Mouse (Mus musculus) ovary, postnatal 14 days (tissue): ENCODE data around the gene Spata2.

ENCODE experiments used
- DNase-seq: peaks from one replicate; pipeline ENCODE4 v3.0.0; 2022; ENCODE audit warnings: low spot score

The Spata2 gene

GRCm38 (mm10) chr2:167492713-167493636 lies at the start of gene Spata2:
Gene Spata2, minus strand, starts transcription at chr2:167492887.
- peak; percentile 90 for DNase-seq

- no peak for DNase-seq
Measured at GRCm38 (mm10) chr2:167542361-167542760, 49.7 kb upstream of the Spata2 start.

- no peak for DNase-seq
Measured at GRCm38 (mm10) chr2:167541761-167542160, 49.1 kb upstream of the Spata2 start.

GRCm38 (mm10) chr2:167541324-167541723 lies 48.6 kb upstream of the Spata2 start:
- DNase-seq: no peak

GRCm38 (mm10) chr2:167540477-167541110 lies 47.9 kb upstream of the Spata2 start:
- DNase-seq: no peak

- no peak for DNase-seq
Measured at GRCm38 (mm10) chr2:167539536-167540476, 47.1 kb upstream of the Spata2 start.

- no peak for DNase-seq
Measured at GRCm38 (mm10) chr2:167538671-167539306, 46.1 kb upstream of the Spata2 start.

GRCm38 (mm10) chr2:167537476-167538297 lies 45.0 kb upstream of the Spata2 start, which contains the start of gene Snai1:
Gene Snai1, plus strand, starts transcription at chr2:167538195.
- DNase-seq: peak; percentile 91

GRCm38 (mm10) chr2:167536320-167536945 lies 43.7 kb upstream of the Spata2 start:
- no peak for DNase-seq

- DNase-seq: no peak
Measured at GRCm38 (mm10) chr2:167533880-167534279, 41.2 kb upstream of the Spata2 start.

GRCm38 (mm10) chr2:167532131-167532530 lies 39.4 kb upstream of the Spata2 start:
- no peak for DNase-seq

- DNase-seq: no peak
Measured at GRCm38 (mm10) chr2:167530536-167530935, 37.8 kb upstream of the Spata2 start.

- DNase-seq: no peak
Measured at GRCm38 (mm10) chr2:167529935-167530513, 37.3 kb upstream of the Spata2 start.

- no peak for DNase-seq
Measured at GRCm38 (mm10) chr2:167528278-167528677, 35.6 kb upstream of the Spata2 start.

GRCm38 (mm10) chr2:167519606-167520252 lies 27.0 kb upstream of the Spata2 start:
- no peak for DNase-seq

- DNase-seq: no peak
Measured at GRCm38 (mm10) chr2:167515688-167516087, 23.0 kb upstream of the Spata2 start.

GRCm38 (mm10) chr2:167514641-167515040 lies 22.0 kb upstream of the Spata2 start:
- no peak for DNase-seq

- no peak for DNase-seq
Measured at GRCm38 (mm10) chr2:167512970-167513369, 20.3 kb upstream of the Spata2 start.

GRCm38 (mm10) chr2:167512365-167512764 lies 19.7 kb upstream of the Spata2 start:
- no peak for DNase-seq
